Mouse (Mus musculus) spleen, adult 2 months (tissue): ENCODE data around the gene Dnaaf1. TPM values are rescaled to one million over a fixed set of nuclear protein-coding genes. Genes with fewer than 3 reads are reported as not detected.

Experiments used
- DNase-seq, 2 experiments: peaks; one replicate each; pipeline versions ENCODE4 v3.0.0 to v3.0.0-alpha.2; 2012 to 2021; ENCODE audit warnings: low spot score in 2 of 2, low read depth in 1 of 2
- H3K27ac ChIP-seq: fragments of 200-500 bp; 2 replicates; pipeline ENCODE4 v1.5.1; 2012; ENCODE audit warnings: low read length, inconsistent platforms; ENCODE audit not compliant: insufficient read depth
- H3K27me3 ChIP-seq: fragments of 200-500 bp; 2 replicates; pipeline ENCODE4 v1.6.1; 2012; ENCODE audit warnings: mild to moderate bottlenecking, moderate library complexity, low read length, inconsistent platforms; ENCODE audit not compliant: control insufficient read depth, insufficient read depth
- H3K36me3 ChIP-seq: fragments of 200-500 bp; 2 replicates; pipeline ENCODE4 v1.6.1; 2012; ENCODE audit warnings: mild to moderate bottlenecking, low read length, inconsistent platforms; ENCODE audit not compliant: control insufficient read depth, insufficient read depth
- H3K4me1 ChIP-seq: fragments of 200-500 bp; 2 replicates; pipeline ENCODE4 v1.6.1; 2011; ENCODE audit warnings: inconsistent platforms; ENCODE audit not compliant: control insufficient read depth, insufficient read depth, insufficient read length
- H3K4me3 ChIP-seq: fragments of 200-500 bp; 2 replicates; pipeline ENCODE4 v1.5.1; 2011; ENCODE audit warnings: mild to moderate bottlenecking, inconsistent platforms; ENCODE audit not compliant: insufficient read depth, insufficient read length; ENCODE audit errors: extremely low read depth
- CTCF ChIP-seq: fragments of 200-500 bp; IDR thresholded peaks from 2 replicates; pipeline ENCODE4 v1.5.1; 2011; ENCODE audit warnings: mild to moderate bottlenecking, inconsistent platforms; ENCODE audit not compliant: insufficient read depth, insufficient read length, insufficient replicate concordance; ENCODE audit errors: extremely low read depth
- POLR2A ChIP-seq: fragments of 200-500 bp; IDR thresholded peaks from 2 replicates; pipeline ENCODE4 v1.6.1; 2011; ENCODE audit warnings: low read depth, low read length, inconsistent platforms
- WGBS: fragments of 180-500 bp; shearing (Covaris S2); methylation state at CpG from one replicate; pipeline ENCODE4 v1.1.7; 2018; 5-methylcytosine and 5-hydroxymethylcytosine counted together
- polyA plus RNA-seq: library from polyadenylated mRNA; depleted of rRNA; stranded (reverse); fragments of >200 nt; gene quantifications from 2 replicates; pipeline ENCODE4 v1.2.3, GENCODE M21; 2012

Dnaaf1 gene
- polyA plus RNA-seq, 1 experiment: not detected

GRCm38 (mm10) chr8:119545180-119545579, 29.9 kb upstream of the Dnaaf1 start:
- no peaks in the 10 kb centered on the region for H3K27me3 ChIP-seq
- 0 out of 2 replicates have a peak overlapping the region, but pooled peaks have one; percentile 28 for H3K27ac ChIP-seq
- H3K4me3 ChIP-seq: no peak overlapping the region
- H3K36me3 ChIP-seq: peaks cover 34% of the 10 kb centered on the region
- TF ChIP-seq POLR2A (no peak), CTCF (no peak)
- WGBS: 70% methylated on average over 6 of the region's 6 CpGs
- DNase-seq: no peak
- no peaks in the 10 kb centered on the region for H3K4me1 ChIP-seq

DNA sequence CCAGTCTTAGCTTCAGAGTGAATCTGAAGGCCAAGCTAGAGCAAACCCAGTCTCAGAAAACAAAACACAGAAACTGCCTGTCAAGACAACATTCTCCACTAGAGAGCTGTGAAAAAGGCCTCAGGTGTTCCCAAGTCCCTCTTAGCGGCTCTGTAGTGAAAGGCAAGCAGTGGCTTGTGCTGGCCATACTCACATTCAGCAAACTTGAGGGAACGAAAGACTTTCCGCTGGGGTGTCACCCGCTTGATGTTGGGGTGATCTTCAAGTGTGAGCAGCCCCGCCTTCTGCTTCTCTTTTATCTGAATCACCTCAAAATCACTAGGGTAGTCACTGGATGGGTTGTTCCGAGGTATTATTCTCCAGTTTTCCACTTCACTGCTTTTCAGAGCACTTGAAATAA, 29.2 kb upstream of the Dnaaf1 start:
- Histone ChIP-seq H3K36me3 (peaks cover 31% of the 10 kb centered on the region), H3K4me1 (no peaks in the 10 kb centered on the region; the same call in 1 of the 2 replicates), H3K27me3 (no peaks in the 10 kb centered on the region), H3K27ac (peak overlapping the region; percentile 28; the same call in 1 of the 2 replicates), H3K4me3 (no peak overlapping the region)
- TF ChIP-seq POLR2A (no peak), CTCF (no peak)
- WGBS: 84% methylated on average over 6 of the region's 6 CpGs
- DNase-seq: no peak

GRCm38 (mm10) chr8:119547019-119547691, 27.9 kb upstream of the Dnaaf1 start:
- Histone ChIP-seq H3K27me3 (no peaks in the 10 kb centered on the region), H3K4me1 (no peaks in the 10 kb centered on the region; the same call in 1 of the 2 replicates), H3K27ac (no peak overlapping the region), H3K36me3 (peaks cover 22% of the 10 kb centered on the region), H3K4me3 (no peak overlapping the region)
- no peak for TF ChIP-seq CTCF
- TF ChIP-seq POLR2A: no peak
- DNase-seq: no peak
- WGBS: 74% methylated on average over 18 of the region's 18 CpGs

DNA sequence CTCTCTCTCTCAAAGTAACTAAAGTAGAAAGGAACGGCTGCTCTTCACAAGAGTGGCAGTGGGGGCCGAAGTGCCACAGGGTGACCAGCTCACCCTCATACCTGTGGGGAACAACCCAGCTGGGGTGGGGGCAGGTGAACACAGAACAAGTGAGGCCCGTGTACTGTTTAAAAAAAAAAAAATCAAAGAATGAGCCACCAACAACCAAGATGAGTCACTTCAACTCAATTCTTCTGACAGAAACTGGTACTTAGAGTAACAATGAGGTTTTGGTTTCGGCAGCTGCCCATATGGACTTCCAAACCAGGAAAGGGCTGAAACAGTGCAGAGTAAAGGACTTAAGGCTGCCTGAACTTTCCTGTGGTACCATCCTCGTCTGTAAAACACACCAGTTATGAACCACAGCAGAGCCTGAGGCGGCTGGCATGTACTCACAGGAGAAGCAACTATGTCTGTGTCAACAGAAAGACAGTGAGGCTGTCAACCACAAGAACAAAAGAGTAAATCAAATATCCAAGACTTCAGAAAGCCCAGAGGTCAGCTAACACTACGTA, 26.4 kb upstream of the Dnaaf1 start:
- WGBS: 73% methylated on average over 7 of the region's 7 CpGs
- Histone ChIP-seq H3K36me3 (peaks cover 16% of the 10 kb centered on the region), H3K4me1 (no peaks in the 10 kb centered on the region; the same call in 1 of the 2 replicates), H3K27me3 (no peaks in the 10 kb centered on the region), H3K4me3 (no peak overlapping the region), H3K27ac (no peak overlapping the region)
- no peak for DNase-seq
- TF ChIP-seq POLR2A: no peak
- TF ChIP-seq CTCF: no peak

GRCm38 (mm10) chr8:119552967-119553366, 22.1 kb upstream of the Dnaaf1 start:
- DNase-seq: no peak
- 72% methylated on average over 2 of the region's 2 CpGs for WGBS
- Histone ChIP-seq H3K4me1 (peaks cover 4% of the 10 kb centered on the region; the same call in 1 of the 2 replicates), H3K36me3 (no peaks in the 10 kb centered on the region), H3K4me3 (no peak overlapping the region), H3K27me3 (no peaks in the 10 kb centered on the region), H3K27ac (no peak overlapping the region)
- TF ChIP-seq CTCF (no peak), POLR2A (no peak)

- Histone ChIP-seq H3K27me3 (no peaks in the 10 kb centered on the region), H3K4me3 (no peak overlapping the region), H3K36me3 (no peaks in the 10 kb centered on the region), H3K4me1 (peaks cover 4% of the 10 kb centered on the region; the same call in 1 of the 2 replicates), H3K27ac (no peak overlapping the region)
- TF ChIP-seq CTCF: no peak
- 86% methylated on average over 6 of the region's 6 CpGs for WGBS
- DNase-seq: no peak
Measured at GRCm38 (mm10) chr8:119555861-119556260, 19.2 kb upstream of the Dnaaf1 start.

DNA sequence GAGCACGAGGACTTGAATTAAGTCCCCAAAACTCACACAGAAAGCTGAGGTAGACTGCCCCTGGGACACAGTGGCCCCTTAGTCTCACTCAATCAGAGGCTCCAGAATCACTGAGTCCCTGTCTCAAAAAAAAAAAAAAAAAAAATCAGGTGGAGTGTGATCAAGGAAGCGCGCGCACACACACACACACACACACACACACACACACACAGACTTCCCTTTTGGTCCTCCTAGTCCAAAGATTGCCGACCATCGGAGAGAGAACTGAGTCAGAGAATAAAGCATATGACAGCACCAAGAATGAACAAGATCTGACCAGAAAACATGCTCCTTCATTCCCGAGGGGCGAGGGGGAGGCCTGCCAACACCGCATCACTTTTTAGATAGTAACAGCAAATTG, 17.9 kb upstream of the Dnaaf1 start:
- TF ChIP-seq POLR2A (no peak), CTCF (no peak)
- Histone ChIP-seq H3K27me3 (no peaks in the 10 kb centered on the region), H3K4me1 (peaks cover 4% of the 10 kb centered on the region; the same call in 1 of the 2 replicates), H3K36me3 (peaks cover 3% of the 10 kb centered on the region; the same call in 1 of the 2 replicates), H3K4me3 (no peak overlapping the region), H3K27ac (no peak overlapping the region)
- DNase-seq: no peak
- WGBS: 49% methylated on average over 9 of the region's 9 CpGs
